Mouse (Mus musculus) ES-E14 (cell line): ENCODE data around the gene Hdac7.

Experiments
- CHD2 ChIP-seq: IDR thresholded peaks from 2 replicates; pipeline ENCODE4 v1.6.1; 2014; ENCODE audit warnings: mild to moderate bottlenecking, low read depth, low read length, inconsistent platforms
- HCFC1 ChIP-seq: IDR thresholded peaks from 2 replicates; pipeline ENCODE4 v1.6.1; 2012; ENCODE audit warnings: low read length, inconsistent platforms, borderline replicate concordance; ENCODE audit not compliant: insufficient read depth
- ZC3H11A ChIP-seq: IDR thresholded peaks from 2 replicates; pipeline ENCODE4 v1.6.1; 2012; ENCODE audit warnings: low read depth, mild to moderate bottlenecking, inconsistent platforms, low read length, borderline replicate concordance

GRCm38 (mm10) chr15:97750697-97751096 is 93.6 kb downstream of the Hdac7 start:
- TF ChIP-seq ZC3H11A (no peak), HCFC1 (no peak), CHD2 (no peak)
